Mouse (Mus musculus) liver, embryonic 14.5 days (tissue): ENCODE results near the gene Sh3glb1. TPM values are rescaled to one million over a fixed set of nuclear protein-coding genes. Genes with fewer than 3 reads are reported as not detected.
A peak's percentile ranks its signal among the peaks of the same experiment; 100 is the strongest.

Experiments
- ATAC-seq: fragments of 200-750 bp; cut with Nextera tagmentation; 2 replicates; pipeline ENCODE4 v1.8.0; 2017; ENCODE audit warnings: moderate number of reproducible peaks, mild to moderate bottlenecking, moderate library complexity; ENCODE audit not compliant: insufficient read depth
- DNase-seq, 3 experiments: peaks; one replicate each; pipeline ENCODE4 v3.0.0-alpha.2; 2012 to 2013; ENCODE audit warnings: low read depth in 3 of 3, low spot score in 3 of 3
- H3K27ac ChIP-seq: fragments of 300-500 bp; sonication (generic); 2 replicates; pipeline ENCODE4 v1.5.1; 2014; ENCODE audit warnings: moderate library complexity, mild to moderate bottlenecking, control low read depth, inconsistent platforms
- H3K27me3 ChIP-seq: fragments of 300-500 bp; sonication (generic); 2 replicates; pipeline ENCODE4 v1.6.1; 2014; ENCODE audit warnings: mild to moderate bottlenecking, low read length, moderate library complexity; ENCODE audit not compliant: control insufficient read depth, insufficient read depth
- H3K36me3 ChIP-seq: fragments of 300-500 bp; sonication (generic); replicated peaks from 2 replicates; pipeline ENCODE4 v1.6.1; 2014; ENCODE audit warnings: low read depth; ENCODE audit not compliant: control insufficient read depth, insufficient read depth
- H3K4me1 ChIP-seq, 2 experiments: fragments of 200-500 bp in 1 of 2; fragments of 300-500 bp in 1 of 2; sonication (generic) in 1 of 2; replicated peaks; 2 replicates each; pipeline ENCODE4 v1.6.1; 2012 to 2014; ENCODE audit warnings: antibody characterized with exemption in 1 of 2, inconsistent platforms in 1 of 2, low read length in 1 of 2; ENCODE audit not compliant: control insufficient read depth in 2 of 2, insufficient read depth in 2 of 2
- H3K4me2 ChIP-seq: fragments of 300-500 bp; sonication (generic); 2 replicates; pipeline ENCODE4 v1.6.1; 2014; ENCODE audit warnings: low read depth, mild to moderate bottlenecking, control low read depth, moderate library complexity
- H3K4me3 ChIP-seq, 2 experiments: fragments of 200-500 bp in 1 of 2; fragments of 300-500 bp in 1 of 2; sonication (generic) in 1 of 2; 2 replicates each; pipeline ENCODE4 v1.5.1; 2012 to 2014; ENCODE audit warnings: low read depth in 2 of 2, low read length in 2 of 2, mild to moderate bottlenecking in 2 of 2, control low read depth in 1 of 2, inconsistent platforms in 1 of 2, moderate library complexity in 1 of 2; ENCODE audit not compliant: insufficient read depth in 1 of 2
- H3K9ac ChIP-seq: fragments of 300-500 bp; sonication (generic); replicated peaks from 2 replicates; pipeline ENCODE4 v1.6.1; 2014; ENCODE audit warnings: mild to moderate bottlenecking, control low read depth, moderate library complexity
- H3K9me3 ChIP-seq: fragments of 300-500 bp; sonication (generic); 2 replicates; pipeline ENCODE4 v1.6.1; 2016; ENCODE audit warnings: low read length, mixed read lengths; ENCODE audit not compliant: control insufficient read depth
- CTCF ChIP-seq: IDR thresholded peaks from 2 replicates; pipeline ENCODE4 v1.5.1; 2016; ENCODE audit warnings: antibody characterized with exemption, low read depth, control low read depth
- EP300 ChIP-seq: IDR thresholded peaks from 2 replicates; pipeline ENCODE4 v1.6.1; 2016; ENCODE audit warnings: antibody characterized with exemption, low read depth
- WGBS: fragments of 180-500 bp; shearing (Covaris S2); extraction: QIAGEN DNeasy Blood & Tissue Kit; methylation state at CpG from one replicate; pipeline ENCODE4 v1.1.7; 2014; ENCODE audit not compliant: insufficient replicate concordance; 5-methylcytosine and 5-hydroxymethylcytosine counted together
- polyA plus RNA-seq, 2 experiments: library from polyadenylated mRNA; depleted of rRNA in 1 of 2; stranded (reverse) in 1 of 2; unstranded in 1 of 2; fragments of >200 nt; fragmentation: Nextera tagmentation in 1 of 2; extraction: Ambion mirVana in 1 of 2; gene quantifications; 2 replicates each; pipeline versions ENCODE4 v1.2.1 to v1.2.3; 2012 to 2014

The Sh3glb1 gene
- polyA plus RNA-seq, 2 experiments: 11.7 to 74.4 TPM

GRCm38 (mm10) chr3:144662215-144662852 lies 57.8 kb downstream of the Sh3glb1 start:
- Histone ChIP-seq H3K27me3 (no peaks in the 10 kb centered on the region), H3K9ac (peak overlapping the region; percentile 7; the same call in 1 of the 2 replicates), H3K4me3 (no peak overlapping the region), H3K9me3 (no peaks in the 10 kb centered on the region), H3K27ac (peak overlapping the region; percentile 30), H3K4me1 (peaks cover 32 to 39% of the 10 kb centered on the region in 2 experiments), H3K36me3 (no peaks in the 10 kb centered on the region), H3K4me2 (peak overlapping the region; percentile 19)
- DNase-seq (peak in 1 of 3 experiments; percentile 41), ATAC-seq (peak; percentile 73)
- WGBS: 22% methylated on average over 8 of the region's 8 CpGs
- no peak for TF ChIP-seq CTCF

- no peaks in the 10 kb centered on the region for H3K27me3 ChIP-seq
- H3K9me3 ChIP-seq: no peaks in the 10 kb centered on the region
- no peak for TF ChIP-seq EP300
- no peak for TF ChIP-seq CTCF
- H3K4me3 ChIP-seq: no peak overlapping the region
- H3K27ac ChIP-seq: no peak overlapping the region; the same call in 1 of the 2 replicates
- ATAC-seq: peak; percentile 63; the same call in 1 of the 2 replicates
- H3K4me1 ChIP-seq: peaks cover 29 to 37% of the 10 kb centered on the region in 2 experiments
- no peak for DNase-seq
- H3K36me3 ChIP-seq: no peaks in the 10 kb centered on the region
- 62% methylated on average over 3 of the region's 3 CpGs for WGBS
- H3K4me2 ChIP-seq: no peak overlapping the region
- no peak overlapping the region for H3K9ac ChIP-seq
Measured at GRCm38 (mm10) chr3:144661439-144661838, 58.7 kb downstream of the Sh3glb1 start.

GRCm38 (mm10) chr3:144644202-144644601 lies 75.9 kb downstream of the Sh3glb1 start:
- H3K9ac ChIP-seq: no peak overlapping the region
- WGBS: 70% methylated on average over 5 of the region's 5 CpGs
- peaks cover 0 to 12% of the 10 kb centered on the region in 2 experiments; a peak in 2 of 4 replicates for H3K4me1 ChIP-seq
- H3K36me3 ChIP-seq: no peaks in the 10 kb centered on the region
- TF ChIP-seq CTCF: no peak
- no peak for TF ChIP-seq EP300
- ATAC-seq (no peak), DNase-seq (no peak)
- no peaks in the 10 kb centered on the region for H3K9me3 ChIP-seq
- no peaks in the 10 kb centered on the region for H3K27me3 ChIP-seq
- H3K4me3 ChIP-seq: no peak overlapping the region
- H3K27ac ChIP-seq: no peak overlapping the region
- H3K4me2 ChIP-seq: no peak overlapping the region

GRCm38 (mm10) chr3:144643301-144643871 lies 76.7 kb downstream of the Sh3glb1 start:
- Histone ChIP-seq H3K36me3 (no peaks in the 10 kb centered on the region), H3K9me3 (no peaks in the 10 kb centered on the region), H3K9ac (no peak overlapping the region), H3K4me2 (no peak overlapping the region), H3K4me3 (no peak overlapping the region), H3K4me1 (peaks cover 0 to 12% of the 10 kb centered on the region in 2 experiments; a peak in 2 of 4 replicates), H3K27ac (no peak overlapping the region), H3K27me3 (no peaks in the 10 kb centered on the region)
- TF ChIP-seq EP300: no peak
- 4% methylated on average over 2 of the region's 2 CpGs for WGBS
- ATAC-seq (peak; percentile 58), DNase-seq (peak in 1 of 3 experiments; percentile 24)

- Histone ChIP-seq H3K27me3 (no peaks in the 10 kb centered on the region), H3K4me3 (no peak overlapping the region), H3K9me3 (no peaks in the 10 kb centered on the region), H3K4me2 (no peak overlapping the region), H3K27ac (no peak overlapping the region), H3K36me3 (no peaks in the 10 kb centered on the region), H3K4me1 (peaks cover 0 to 12% of the 10 kb centered on the region in 2 experiments; a peak in 2 of 4 replicates), H3K9ac (no peak overlapping the region)
- no peak for TF ChIP-seq CTCF
- TF ChIP-seq EP300: no peak
- ATAC-seq (no peak), DNase-seq (no peak)
- WGBS: 81% methylated on average over 4 of the region's 4 CpGs
Measured at GRCm38 (mm10) chr3:144642141-144642540, 78.0 kb downstream of the Sh3glb1 start.
